ENCODE assay signal across 29 mouse cellular contexts in the genomic region with DNA sequence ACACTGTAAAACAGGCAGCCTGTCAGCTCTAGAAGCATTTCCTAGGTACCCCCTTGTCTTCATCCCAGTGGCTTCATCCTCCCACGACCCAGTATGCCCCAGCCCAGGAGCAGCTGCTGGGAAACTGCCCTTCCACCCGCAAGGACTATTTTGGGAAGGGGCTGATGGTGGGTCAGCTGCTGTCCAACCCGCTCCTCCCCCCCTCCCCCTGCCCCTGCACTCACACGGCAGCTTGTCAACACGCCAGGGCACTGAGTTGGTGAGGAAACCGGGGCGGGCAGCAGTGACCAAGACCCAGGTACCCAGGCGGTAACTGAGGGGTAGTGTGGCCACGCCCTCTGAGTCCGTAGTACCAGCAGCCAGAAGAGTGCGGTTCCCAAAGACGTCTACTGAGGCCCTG. TPM values are rescaled to one million over a fixed set of nuclear protein-coding genes. Genes with fewer than 3 reads are reported as not detected.
DNase-seq lines count a peak whose midpoint lies in the region; ATAC-seq and TF ChIP-seq lines count a peak whose summit lies in the region.
"Had no signal": no experiment of that assay in that cellular context is flagged by ENCODE, and none has a peak within 500 bp of the region (broad histone marks: within the 10 kb centered on the region; RNA-seq: fewer than 3 reads in every experiment).

No protein-coding gene starts in this region.

- no peak overlapping the region for H3K4me3 ChIP-seq in cerebellum, adult 2 months (replicated peaks; ENCODE audit: insufficient read depth, low read depth, low read length)
- H3K4me3 ChIP-seq in heart, embryonic 15.5 days, result no peak overlapping the region
- H3K4me3 ChIP-seq in midbrain, embryonic 11.5 days (ENCODE audit: low read depth, low read length), result no peak overlapping the region
- no peak overlapping the region for H3K4me3 ChIP-seq in midbrain, postnatal 0 days (ENCODE audit: low read depth, low read length)
- H3K4me3 ChIP-seq: embryonic facial prominence, embryonic 13.5 days; erythroblast, embryonic 14.5 days; hindbrain, embryonic 12.5 days; left cerebral cortex, adult 2 months; liver, embryonic 15.5 days; lung, embryonic 15.5 days; megakaryocyte, embryonic 14.5 days had no signal

- no peaks in the 10 kb centered on the region for H3K9me3 ChIP-seq in heart, embryonic 15.5 days (replicated peaks)
- H3K9me3 ChIP-seq in midbrain, embryonic 11.5 days (ENCODE audit: control insufficient read depth, low read length), result no peaks in the 10 kb centered on the region
- H3K9me3 ChIP-seq in midbrain, postnatal 0 days (ENCODE audit: low read length), result no peaks in the 10 kb centered on the region
- H3K9me3 ChIP-seq: embryonic facial prominence, embryonic 13.5 days; forebrain, embryonic 15.5 days; hindbrain, embryonic 12.5 days; liver, embryonic 15.5 days; lung, embryonic 15.5 days; megakaryocyte, embryonic 14.5 days had no signal

- H3K4me2 ChIP-seq in heart, embryonic 15.5 days, result peak overlapping the region; percentile 21
- no peak overlapping the region for H3K4me2 ChIP-seq in midbrain, embryonic 11.5 days
- no peak overlapping the region for H3K4me2 ChIP-seq in midbrain, postnatal 0 days (ENCODE audit: low read depth, low read length, poor library complexity, severe bottlenecking)
- H3K4me2 ChIP-seq: embryonic facial prominence, embryonic 13.5 days; forebrain, embryonic 15.5 days; hindbrain, embryonic 12.5 days; liver, embryonic 15.5 days; lung, embryonic 15.5 days had no signal

- no peaks in the 10 kb centered on the region for H3K27me3 ChIP-seq in cerebellum, adult 2 months (ENCODE audit: control insufficient read depth, insufficient read depth, low read length)
- H3K27me3 ChIP-seq in heart, embryonic 15.5 days, result peaks cover 7% of the 10 kb centered on the region; the same call in 1 of the 2 replicates
- H3K27me3 ChIP-seq in midbrain, embryonic 11.5 days (ENCODE audit: control insufficient read depth, insufficient read depth, low read length), result peaks cover 11% of the 10 kb centered on the region; the same call in 1 of the 2 replicates
- no peaks in the 10 kb centered on the region; the same call in 1 of the 2 replicates for H3K27me3 ChIP-seq in midbrain, postnatal 0 days (ENCODE audit: insufficient read depth, low read length)
- H3K27me3 ChIP-seq: forebrain, embryonic 15.5 days had no signal

- TF ChIP-seq POLR2A in cerebellum, adult 2 months (IDR thresholded peaks at IDR 0.05; ENCODE audit: borderline replicate concordance, insufficient read depth, low read length), result no peak

- no peak for ATAC-seq in heart, embryonic 15.5 days (replicated peaks; ENCODE audit: insufficient number of reproducible peaks, insufficient read depth, low FRiP score, low read depth)
- ATAC-seq in midbrain, embryonic 11.5 days (ENCODE audit: low FRiP score), result no peak
- no peak for ATAC-seq in midbrain, postnatal 0 days (ENCODE audit: low FRiP score)
- ATAC-seq: activated CD4-positive, CD25-positive, alpha-beta regulatory T cell, adult 4 months; forebrain, embryonic 15.5 days; inflammation-experienced regulatory T-cells, adult 6 months had no signal

- DNase-seq in cerebellum, adult 11-12 months, result peak; percentile 59
- DNase-seq in cerebellum, adult 2 months, result no peak
- DNase-seq in gastrocnemius, postnatal 10 days, result peak; percentile 21
- no peak for DNase-seq in gastrocnemius, postnatal 14 days
- DNase-seq in heart, postnatal 36 days, result no peak
- peak; percentile 79 for DNase-seq in midbrain, embryonic 11.5 days (ENCODE audit: low spot score, missing footprints)
- no peak for DNase-seq in midbrain, postnatal 0 days (ENCODE audit: low spot score)
- DNase-seq: adrenal gland, adult 8-10 months; embryo, embryonic 11 days; gastrocnemius, postnatal 25 days; kidney, adult 2 months; liver; lung, postnatal 36 days; retina, postnatal 1 day; right cerebral cortex, postnatal 25 days; spleen, adult 18-20 months had no signal

- intact Hi-C loops in gastrocnemius, postnatal 14 days (cut with DNase I; ENCODE audit: low total_unique reads), result no loop called here
- intact Hi-C loops in heart, postnatal 36 days (cut with DNase I), result no loop called here

- 45% methylated on average over 12 of the region's 12 CpGs for WGBS in cerebellum, adult 2 months
- WGBS in heart, embryonic 15.5 days, result 45% methylated on average over 12 of the region's 12 CpGs
- WGBS in midbrain, embryonic 11.5 days, result 68% methylated on average over 12 of the region's 12 CpGs
- WGBS in midbrain, postnatal 0 days, result 67% methylated on average over 12 of the region's 12 CpGs

- no peak overlapping the region for H3K27ac ChIP-seq in cerebellum, adult 2 months (ENCODE audit: insufficient read depth, low read length)
- H3K27ac ChIP-seq in heart, embryonic 15.5 days, result no peak overlapping the region
- no peak overlapping the region for H3K27ac ChIP-seq in midbrain, embryonic 11.5 days (ENCODE audit: low read depth, low read length)
- H3K27ac ChIP-seq in midbrain, postnatal 0 days (ENCODE audit: low read depth, low read length), result no peak overlapping the region
- H3K27ac ChIP-seq: embryonic facial prominence, embryonic 13.5 days; hindbrain, embryonic 12.5 days; kidney, postnatal 0 days; left cerebral cortex, adult 2 months; liver, embryonic 15.5 days; lung, embryonic 15.5 days had no signal

- no peak for TF ChIP-seq CTCF in cerebellum, adult 2 months (IDR thresholded peaks at IDR 0.05; ENCODE audit: borderline replicate concordance, insufficient read depth, low read depth, low read length)
- TF ChIP-seq CTCF in midbrain, postnatal 0 days (IDR thresholded peaks at IDR 0.05), result no peak

- H3K4me1 ChIP-seq in cerebellum, adult 2 months (ENCODE audit: control insufficient read depth, insufficient read depth, low read length), result peaks cover 37% of the 10 kb centered on the region
- H3K4me1 ChIP-seq in heart, embryonic 15.5 days (replicated peaks), result peaks cover 53% of the 10 kb centered on the region
- H3K4me1 ChIP-seq in midbrain, embryonic 11.5 days (ENCODE audit: control insufficient read depth, insufficient read depth, low read length), result peaks cover 30% of the 10 kb centered on the region
- H3K4me1 ChIP-seq in midbrain, postnatal 0 days (ENCODE audit: insufficient read depth, low read length), result peaks cover 20% of the 10 kb centered on the region

- H3K36me3 ChIP-seq in heart, embryonic 15.5 days, result peaks cover 34% of the 10 kb centered on the region; the same call in 1 of the 2 replicates
- H3K36me3 ChIP-seq in midbrain, embryonic 11.5 days (ENCODE audit: control insufficient read depth, insufficient read depth, low read length), result peaks cover 20% of the 10 kb centered on the region
- peaks cover 33% of the 10 kb centered on the region for H3K36me3 ChIP-seq in midbrain, postnatal 0 days (ENCODE audit: insufficient read depth, low read length)
- H3K36me3 ChIP-seq: liver, embryonic 15.5 days had no signal

- no peak overlapping the region; the same call in 1 of the 2 replicates for H3K9ac ChIP-seq in heart, embryonic 15.5 days
- no peak overlapping the region for H3K9ac ChIP-seq in midbrain, embryonic 11.5 days (ENCODE audit: low read length)
- H3K9ac ChIP-seq in midbrain, postnatal 0 days (replicated peaks; ENCODE audit: low read length, poor library complexity, severe bottlenecking), result no peak overlapping the region
- H3K9ac ChIP-seq: embryonic facial prominence, embryonic 13.5 days; forebrain, embryonic 15.5 days; hindbrain, embryonic 12.5 days; liver, embryonic 15.5 days; lung, embryonic 15.5 days had no signal

RNA-seq across cellular contexts. Expression of a gene that starts 3.7 kb away (rescaled TPM):
- polyA plus RNA-seq in cerebellum, adult 2 months (2012; rRNA removed), result 57.8 and 60.3 TPM in 2 replicates
- 10 to 100 TPM; 11.7 to 12.3 TPM for total RNA-seq in gastrocnemius, postnatal 10 days (2021)
- total RNA-seq in gastrocnemius, postnatal 14 days (2021), result 1 to 10 TPM; 6.2 to 7.3 TPM
- 2.7 and 5.7 TPM in 2 replicates for polyA plus RNA-seq in heart, embryonic 15.5 days (2015; fragmentation: Nextera tagmentation; extraction: Ambion mirVana)
- total RNA-seq in heart, postnatal 36 days (2021), result 1 to 10 TPM; 4.3 to 5.2 TPM
- polyA plus RNA-seq in midbrain, embryonic 11.5 days (2014; fragmentation: Nextera tagmentation; extraction: Ambion mirVana), result 7.2 and 10.6 TPM in 2 replicates
- 584 and 605 TPM in 2 replicates for total RNA-seq in midbrain, postnatal 0 days (2014; rRNA removed)
- 22.5 and 25.4 TPM in 2 replicates for polyA plus RNA-seq in midbrain, postnatal 0 days (2015; fragmentation: Nextera tagmentation; extraction: Ambion mirVana)
- total RNA-seq: monocyte, adult 5-6 weeks had no signal
- polyA plus RNA-seq: activated CD4-positive, CD25-positive, alpha-beta regulatory T cell, adult 4 months; inflammation-experienced regulatory T-cells, adult 6 months had no signal

RNA-seq across cellular contexts. Expression of a gene that starts 13.6 kb away (rescaled TPM):
- 58.4 TPM in 2 replicates for polyA plus RNA-seq in cerebellum, adult 2 months (2012; rRNA removed)
- total RNA-seq in gastrocnemius, postnatal 10 days (2021), result 10 to 100 TPM; 81.6 to 93.6 TPM
- 10 to 100 TPM; 57.2 to 63.7 TPM for total RNA-seq in gastrocnemius, postnatal 14 days (2021)
- polyA plus RNA-seq in heart, embryonic 15.5 days (2015; fragmentation: Nextera tagmentation; extraction: Ambion mirVana), result 198 and 242 TPM in 2 replicates
- total RNA-seq in heart, postnatal 36 days (2021), result 100 to 1,000 TPM; 113 to 122 TPM
- polyA plus RNA-seq in midbrain, embryonic 11.5 days (2014; fragmentation: Nextera tagmentation; extraction: Ambion mirVana), result 36.8 and 39.3 TPM in 2 replicates
- 74.2 and 78.0 TPM in 2 replicates for total RNA-seq in midbrain, postnatal 0 days (2014; rRNA removed)
- 90.4 and 91.7 TPM in 2 replicates for polyA plus RNA-seq in midbrain, postnatal 0 days (2015; fragmentation: Nextera tagmentation; extraction: Ambion mirVana)

RNA-seq across cellular contexts. Expression of a gene that starts 26.2 kb away (rescaled TPM):
- polyA plus RNA-seq in cerebellum, adult 2 months (2012; rRNA removed), result 2.8 and 4.0 TPM in 2 replicates
- 1 to 10 TPM; 1.9 to 3.7 TPM for total RNA-seq in gastrocnemius, postnatal 10 days (2021)
- total RNA-seq in gastrocnemius, postnatal 14 days (2021), result 1 to 10 TPM; 1.6 to 2.5 TPM
- 8.7 TPM in 2 replicates for polyA plus RNA-seq in heart, embryonic 15.5 days (2015; fragmentation: Nextera tagmentation; extraction: Ambion mirVana)
- 1 to 10 TPM; 3.1 to 3.8 TPM for total RNA-seq in heart, postnatal 36 days (2021)
- 4.5 and 5.2 TPM in 2 replicates for polyA plus RNA-seq in midbrain, embryonic 11.5 days (2014; fragmentation: Nextera tagmentation; extraction: Ambion mirVana)
- total RNA-seq in midbrain, postnatal 0 days (2014; rRNA removed), result 2.6 and 4.7 TPM in 2 replicates
- 15.4 and 15.5 TPM in 2 replicates for polyA plus RNA-seq in midbrain, postnatal 0 days (2015; fragmentation: Nextera tagmentation; extraction: Ambion mirVana)

RNA-seq across cellular contexts. Expression of a gene that starts 36.0 kb away (rescaled TPM):
- polyA plus RNA-seq in cerebellum, adult 2 months (2012; rRNA removed), result 124 and 126 TPM in 2 replicates
- total RNA-seq in gastrocnemius, postnatal 10 days (2021), result 10 to 100 TPM; 51.7 to 53.5 TPM
- total RNA-seq in gastrocnemius, postnatal 14 days (2021), result 10 to 100 TPM; 46.6 to 48.9 TPM
- polyA plus RNA-seq in heart, embryonic 15.5 days (2015; fragmentation: Nextera tagmentation; extraction: Ambion mirVana), result 293 and 321 TPM in 2 replicates
- 100 to 1,000 TPM; 174 to 183 TPM for total RNA-seq in heart, postnatal 36 days (2021)
- polyA plus RNA-seq in midbrain, embryonic 11.5 days (2014; fragmentation: Nextera tagmentation; extraction: Ambion mirVana), result 167 and 193 TPM in 2 replicates
- 139 and 176 TPM in 2 replicates for total RNA-seq in midbrain, postnatal 0 days (2014; rRNA removed)
- 132 and 148 TPM in 2 replicates for polyA plus RNA-seq in midbrain, postnatal 0 days (2015; fragmentation: Nextera tagmentation; extraction: Ambion mirVana)

RNA-seq across cellular contexts. Expression of a gene that starts 50.5 kb away (rescaled TPM):
- polyA plus RNA-seq in cerebellum, adult 2 months (2012; rRNA removed), result 446 and 460 TPM in 2 replicates
- total RNA-seq in gastrocnemius, postnatal 10 days (2021), result 1 to 10 TPM in 1 of 2 experiments, under 1 TPM in 1; 0.87 to 1.9 TPM
- total RNA-seq in gastrocnemius, postnatal 14 days (2021), result under 1 TPM; 0.66 to 0.90 TPM
- 0.64 and 2.5 TPM in 2 replicates for polyA plus RNA-seq in heart, embryonic 15.5 days (2015; fragmentation: Nextera tagmentation; extraction: Ambion mirVana)
- total RNA-seq in heart, postnatal 36 days (2021), result under 1 TPM in 1 of 2 experiments, not detected in 1; 0.19 TPM
- 42.0 and 43.0 TPM in 2 replicates for polyA plus RNA-seq in midbrain, embryonic 11.5 days (2014; fragmentation: Nextera tagmentation; extraction: Ambion mirVana)
- 379 and 397 TPM in 2 replicates for total RNA-seq in midbrain, postnatal 0 days (2014; rRNA removed)
- polyA plus RNA-seq in midbrain, postnatal 0 days (2015; fragmentation: Nextera tagmentation; extraction: Ambion mirVana), result 127 and 133 TPM in 2 replicates
- total RNA-seq: monocyte, adult 5-6 weeks had no signal

Comparison
In these comparisons a context has a peak if more than half of its experiments do, and no peak if none do; other contexts are left out.
1. DNase-seq: peak in cerebellum, adult 11-12 months (single experiment), gastrocnemius, postnatal 10 days (single experiment) and midbrain, embryonic 11.5 days (single experiment); none in cerebellum, adult 2 months (0 of 2), gastrocnemius, postnatal 14 days (single experiment), heart, postnatal 36 days (0 of 2) and midbrain, postnatal 0 days (single experiment).
2. RNA of a gene that starts 3.7 kb away (total RNA-seq): 584 to 605 TPM in midbrain, postnatal 0 days; 11.7 to 12.3 TPM in gastrocnemius, postnatal 10 days, 6.2 to 7.3 TPM in gastrocnemius, postnatal 14 days and 4.3 to 5.2 TPM in heart, postnatal 36 days; every median in the first group is over 10 times any median in the second.